Mouse (Mus musculus) heart, postnatal 10 days (tissue): Measurements from ENCODE around the gene Pde1a. TPM values are rescaled to one million over a fixed set of nuclear protein-coding genes. Genes with fewer than 3 reads are reported as not detected.

Source experiments
- DNase-seq, 2 experiments: peaks; one replicate each; pipeline ENCODE4 v3.0.0; 2021
- intact Hi-C: fragments of 180-260 bp; cut with DNase I; formaldehyde crosslinking; loops from one replicate; pipeline ENCODE4 v1.15.1; 2025
- total RNA-seq, 2 experiments: library from RNA; stranded (reverse); gene quantifications; 2 replicates each; pipeline ENCODE4 v1.2.3; 2021

Pde1a gene
- total RNA-seq, 2 experiments from 2014 or later, result 11.9 to 16.1 TPM

- intact Hi-C loops, result no loop called here
Measured at GRCm38 (mm10) chr2:80046751-80047513, 82.3 kb downstream of the Pde1a start.

DNA sequence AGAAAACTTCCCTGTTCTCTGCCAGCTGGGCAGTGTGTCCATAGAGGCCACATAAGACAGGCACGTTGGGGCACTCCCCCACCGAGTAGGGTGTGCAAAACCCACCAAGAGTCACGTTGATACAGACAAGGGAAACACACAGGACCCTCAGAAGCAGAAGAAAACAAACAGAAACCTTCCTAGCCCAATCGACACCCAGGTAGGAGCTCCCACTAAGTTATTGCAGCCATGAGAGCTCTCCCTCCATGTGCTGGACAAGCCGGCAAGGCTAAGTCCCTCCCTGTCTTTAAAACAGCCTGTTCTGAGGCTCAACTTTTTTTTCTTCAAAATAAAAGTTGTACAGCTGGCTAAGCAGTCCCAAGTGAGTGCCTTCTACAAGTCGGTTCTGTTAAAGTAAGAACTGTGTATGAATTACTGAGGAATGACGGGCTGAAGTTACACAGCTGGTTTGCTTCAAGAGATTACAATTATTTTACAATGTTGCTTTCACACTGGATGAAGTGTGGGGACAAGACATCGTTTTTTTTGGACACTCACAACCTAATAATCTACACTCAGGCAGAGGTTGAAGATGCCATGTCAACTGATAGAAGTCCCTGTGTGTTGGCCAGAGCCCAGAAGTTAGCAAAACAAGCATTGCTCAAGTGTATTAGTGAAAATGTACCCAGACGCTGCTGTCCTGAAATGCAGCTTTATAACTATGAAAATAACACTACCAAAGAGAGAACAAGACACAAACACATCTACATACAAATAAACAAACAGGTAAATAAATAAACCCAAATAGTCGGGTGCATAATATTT, 90.4 kb downstream of the Pde1a start:
- intact Hi-C loops, result no loop called here
- DNase-seq, result peak; percentile 47 to 53

More at GRCm38 (mm10) chr2:80046751-80047513, 82.3 kb downstream of the Pde1a start:
- DNase-seq, result no peak

DNA sequence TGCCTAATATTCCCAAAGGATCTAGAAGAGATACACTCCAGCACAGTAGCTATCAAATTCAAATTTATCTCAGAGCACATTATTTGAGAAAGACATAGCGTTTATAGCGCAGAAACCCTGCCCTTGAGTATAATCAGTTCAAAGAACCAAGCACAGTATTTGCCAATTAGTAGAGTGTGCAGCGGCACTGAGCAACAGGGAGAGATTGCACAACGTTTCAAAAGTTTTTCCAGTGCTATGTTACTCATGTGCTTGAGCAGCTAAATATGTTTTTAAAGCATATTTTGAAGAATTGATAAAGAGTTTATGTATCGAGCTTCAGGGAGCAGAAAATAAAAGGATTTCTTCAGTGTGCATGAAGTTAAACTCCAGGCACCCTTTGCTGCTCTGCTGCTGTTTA, 91.3 kb downstream of the Pde1a start:
- DNase-seq, result peak in 1 of 2 experiments; percentile 19
- intact Hi-C loops, result no loop called here

DNA sequence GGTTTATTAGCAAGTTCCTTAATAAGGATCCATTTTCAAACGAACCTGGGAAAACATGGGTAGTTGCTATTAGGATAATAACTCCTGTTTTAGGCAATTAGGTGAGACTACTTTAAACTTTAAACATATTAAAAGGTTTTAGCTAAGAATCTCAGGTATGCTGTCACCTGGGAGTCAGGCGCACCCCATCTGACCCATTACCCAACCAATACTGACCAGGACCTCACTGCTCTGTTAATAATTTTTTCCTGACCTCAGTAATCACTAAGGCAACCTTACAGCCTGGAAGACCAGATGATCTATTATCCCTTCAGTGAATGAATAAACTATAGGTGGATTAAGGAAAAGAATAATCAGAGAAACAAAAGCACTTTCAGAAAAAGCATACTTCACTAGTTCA, 100.2 kb downstream of the Pde1a start:
- DNase-seq, result no peak
- intact Hi-C loops, result no loop called here

DNA sequence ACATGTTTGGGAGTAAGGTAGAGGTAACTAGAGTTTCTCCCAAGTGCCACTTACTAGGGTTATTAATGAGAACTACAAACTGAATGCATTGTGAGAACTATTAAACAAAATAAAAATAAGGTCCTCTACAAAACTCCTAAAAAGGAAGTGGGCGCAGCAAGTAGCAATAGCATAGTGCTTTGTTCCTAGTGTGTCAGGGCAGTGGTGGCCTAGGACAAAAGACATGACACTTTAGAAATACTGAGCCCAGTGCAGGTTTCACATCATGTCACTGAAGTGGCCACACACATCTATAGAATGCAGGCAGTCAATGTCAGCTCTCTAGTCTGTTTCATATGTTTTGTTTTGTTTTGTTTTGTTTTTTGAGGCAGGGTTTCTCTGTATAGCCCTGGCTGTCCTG, 103.2 kb downstream of the Pde1a start:
- no peak for DNase-seq
- intact Hi-C loops, result no loop called here

DNA sequence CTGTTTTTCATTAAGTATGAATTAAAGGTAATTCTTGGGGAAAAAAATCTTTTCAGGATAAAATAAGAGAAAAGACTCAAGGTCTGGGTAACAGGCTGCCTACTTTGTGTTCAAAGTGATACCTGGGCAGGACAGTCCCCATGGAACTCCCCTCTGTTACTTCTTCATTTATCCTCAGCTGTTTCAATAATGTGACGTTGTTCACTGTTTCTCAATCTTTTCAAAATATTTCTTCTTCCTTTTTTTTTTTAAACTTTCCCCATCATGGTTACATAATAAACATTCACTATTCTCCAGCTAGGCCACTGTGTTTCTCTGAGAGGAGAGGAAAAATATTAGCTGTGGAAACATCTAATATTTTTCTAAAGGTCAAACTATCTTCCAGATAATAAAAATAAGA, 103.7 kb downstream of the Pde1a start:
- intact Hi-C loops, result no loop called here

DNA sequence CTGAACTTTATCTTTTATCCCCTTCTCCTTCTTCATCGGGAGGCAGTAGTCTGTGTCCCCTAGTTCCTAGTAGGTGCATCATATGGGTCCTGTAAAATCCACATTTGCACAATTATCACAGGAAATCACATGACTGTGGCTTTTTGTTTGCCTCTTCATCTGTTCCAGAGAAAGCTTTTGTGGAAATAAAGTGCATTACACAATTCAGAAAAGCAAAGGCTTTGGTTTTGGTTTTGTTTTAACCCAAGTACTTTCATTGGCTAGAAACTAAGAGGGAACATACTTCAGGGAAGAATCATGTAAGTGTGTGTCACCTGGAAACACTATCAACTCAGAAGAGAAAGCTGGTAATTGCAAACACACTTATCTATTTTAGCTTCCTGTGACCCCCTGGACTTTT, 104.2 kb downstream of the Pde1a start:
- DNase-seq, result no peak
- intact Hi-C loops, result no loop called here

More for the DNA sequence above, 103.7 kb downstream of the Pde1a start:
- no peak for DNase-seq

DNA sequence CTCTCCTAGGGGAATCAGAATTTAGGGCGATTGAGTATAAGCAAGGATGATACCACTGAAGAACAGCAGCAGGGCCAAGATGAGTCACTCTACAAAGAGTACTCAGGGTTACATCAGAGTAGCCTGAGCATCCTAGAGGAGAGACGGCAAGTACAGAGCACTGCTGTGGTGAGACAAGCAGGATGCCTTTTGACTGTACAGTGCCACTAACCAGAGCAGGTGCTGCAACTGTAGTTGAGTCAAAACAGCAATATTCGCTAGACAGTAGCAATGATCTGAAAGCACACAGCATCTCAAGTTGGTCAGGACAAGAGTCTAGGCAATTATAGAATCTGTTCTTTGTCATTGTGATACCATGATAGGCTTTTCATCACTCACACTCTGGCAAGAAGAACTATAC, 115.1 kb downstream of the Pde1a start:
- intact Hi-C loops, result no loop called here
- no peak for DNase-seq

- intact Hi-C loops, result no loop called here
- peak; percentile 55 to 67 for DNase-seq
Measured at GRCm38 (mm10) chr2:80013060-80013459, 116.2 kb downstream of the Pde1a start.

- intact Hi-C loops, result no loop called here
- DNase-seq, result no peak
Measured at GRCm38 (mm10) chr2:79999168-79999567, 130.1 kb downstream of the Pde1a start.

DNA sequence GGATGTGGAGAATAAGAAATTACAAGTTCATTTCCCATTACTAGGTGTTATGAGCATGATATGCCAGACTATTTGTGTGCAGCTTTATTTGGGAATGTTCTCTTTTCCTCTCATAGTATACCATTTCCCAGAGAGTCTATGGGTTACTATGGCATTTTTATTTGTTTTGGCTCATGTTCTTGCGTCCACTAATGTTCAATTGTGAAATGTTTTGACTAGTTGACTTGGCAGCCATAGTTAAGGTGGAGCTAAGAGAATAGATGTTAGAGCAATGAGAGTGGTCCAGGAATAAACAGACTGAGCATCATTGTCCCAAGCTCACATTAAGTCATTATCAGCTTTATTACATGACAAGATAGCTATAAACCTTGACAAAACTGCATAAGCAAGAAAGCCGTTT, 130.8 kb downstream of the Pde1a start:
- no peak for DNase-seq

DNA sequence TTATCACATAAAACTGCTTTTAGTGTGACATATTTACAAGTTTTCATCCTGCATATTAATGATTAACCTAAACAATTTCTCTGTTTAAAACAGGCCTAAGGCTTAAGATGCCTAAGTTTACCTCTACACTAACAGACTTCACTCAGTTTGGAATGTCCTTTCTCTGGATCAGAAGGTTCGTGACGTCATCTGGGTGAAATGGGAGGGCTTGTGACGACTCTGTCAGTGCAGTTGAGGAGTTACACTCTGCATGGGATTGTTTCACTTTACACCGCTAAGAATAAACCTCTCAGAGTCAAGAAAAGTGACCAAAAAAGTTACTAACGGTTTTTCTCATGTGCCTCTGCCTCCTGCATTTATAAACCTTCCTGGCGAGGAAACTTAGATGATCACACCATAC, 137.6 kb downstream of the Pde1a start:
- DNase-seq, result no peak
- intact Hi-C loops, result no loop called here

More for the DNA sequence above, 130.8 kb downstream of the Pde1a start:
- intact Hi-C loops, result no loop called here

- intact Hi-C loops, result no loop called here
- no peak for DNase-seq
Measured at GRCm38 (mm10) chr2:79983778-79984177, 145.5 kb downstream of the Pde1a start.

DNA sequence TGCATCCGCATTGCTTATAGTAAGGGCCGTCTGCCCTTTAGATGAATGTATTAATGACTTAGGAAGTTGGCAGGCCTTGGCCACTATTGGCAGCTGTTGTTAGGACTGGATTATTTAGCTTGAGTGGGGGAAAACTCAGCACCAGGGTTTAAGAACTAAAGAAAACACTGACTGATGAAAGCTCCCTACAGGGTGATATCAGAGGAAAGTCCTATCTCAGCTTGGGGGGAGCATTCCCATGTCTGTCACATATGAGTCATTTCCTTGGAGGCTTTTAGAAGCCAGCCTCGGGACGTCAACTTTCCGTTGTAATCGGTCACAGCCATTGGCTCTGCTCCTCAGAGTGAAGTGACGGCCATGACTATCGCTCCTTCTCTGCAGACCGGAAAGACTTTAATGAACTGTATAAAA, 146.0 kb downstream of the Pde1a start:
- intact Hi-C loops, result no loop called here
- peak; percentile 66 to 77 for DNase-seq

DNA sequence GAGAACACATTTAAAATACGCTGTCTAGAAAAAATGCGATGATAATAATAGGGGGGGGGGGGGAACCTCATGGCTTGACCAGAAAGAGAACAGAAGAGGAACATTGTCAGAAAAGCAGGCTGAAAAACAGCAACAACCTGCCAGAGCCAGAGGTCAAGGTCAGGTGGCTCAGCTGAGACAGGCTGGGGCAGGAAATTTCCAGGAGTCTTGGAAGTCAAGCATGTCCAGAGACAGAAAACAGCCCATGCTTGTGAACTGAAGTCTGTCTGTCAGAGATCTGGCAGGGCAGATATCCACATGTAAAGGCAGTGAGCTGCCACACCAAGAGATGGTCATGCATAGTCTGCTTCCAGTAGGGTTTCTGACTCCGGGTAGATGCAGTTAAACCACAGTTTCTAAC, 147.5 kb downstream of the Pde1a start:
- DNase-seq, result no peak
- intact Hi-C loops, result no loop called here

DNA sequence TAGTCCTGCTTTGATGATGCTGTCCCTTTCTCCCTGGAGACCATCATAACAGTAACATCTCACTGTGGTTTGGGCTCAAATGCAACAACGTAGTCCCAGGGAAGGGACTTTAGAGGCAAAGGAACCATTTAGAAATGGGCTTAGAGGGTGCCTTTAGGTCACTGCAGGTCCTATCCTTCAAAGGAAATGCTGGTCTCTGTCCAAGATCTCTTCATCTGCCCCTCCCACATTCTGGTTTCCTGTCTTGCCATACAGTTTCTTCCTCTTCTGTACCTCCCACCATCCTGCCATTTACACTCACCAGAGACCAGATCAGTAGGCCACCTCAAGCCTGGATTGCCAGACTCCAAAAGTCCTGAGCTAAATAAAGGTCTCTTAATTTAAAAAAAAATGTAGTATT, 150.3 kb downstream of the Pde1a start:
- intact Hi-C loops, result loop anchor here (5.0 kb wide), 1 partner anchor 112 kb away; no protein-coding TSS in a partner anchor

DNA sequence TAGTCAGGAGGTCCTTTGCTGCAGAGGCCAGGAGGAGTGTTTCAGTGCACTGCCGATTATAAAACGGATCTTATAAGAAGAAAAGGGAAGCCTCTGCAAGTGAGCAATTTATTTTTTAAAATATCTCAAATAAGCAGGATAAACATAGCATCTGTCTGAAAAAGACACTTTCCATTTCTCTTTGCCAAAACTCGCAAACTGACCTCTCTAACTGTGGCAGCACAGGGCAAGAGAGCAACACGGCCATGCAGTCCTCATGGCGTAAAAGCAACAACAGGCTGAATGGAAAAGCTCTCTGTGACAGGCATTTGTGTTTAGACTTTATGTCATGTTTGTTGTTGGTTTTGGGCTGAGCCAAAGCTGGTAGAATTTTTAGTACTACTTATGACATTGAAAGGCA, 152.0 kb downstream of the Pde1a start:
- intact Hi-C loops, result loop anchor here (5.0 kb wide), 1 partner anchor 110 kb away; no protein-coding TSS in a partner anchor
- no peak for DNase-seq

More for the DNA sequence above, 150.3 kb downstream of the Pde1a start:
- DNase-seq, result no peak

GRCm38 (mm10) chr2:79975947-79976346, 153.3 kb downstream of the Pde1a start:
- intact Hi-C loops, result loop anchor here (5.0 kb wide), 1 partner anchor 109 kb away; no protein-coding TSS in a partner anchor
- no peak for DNase-seq

DNA sequence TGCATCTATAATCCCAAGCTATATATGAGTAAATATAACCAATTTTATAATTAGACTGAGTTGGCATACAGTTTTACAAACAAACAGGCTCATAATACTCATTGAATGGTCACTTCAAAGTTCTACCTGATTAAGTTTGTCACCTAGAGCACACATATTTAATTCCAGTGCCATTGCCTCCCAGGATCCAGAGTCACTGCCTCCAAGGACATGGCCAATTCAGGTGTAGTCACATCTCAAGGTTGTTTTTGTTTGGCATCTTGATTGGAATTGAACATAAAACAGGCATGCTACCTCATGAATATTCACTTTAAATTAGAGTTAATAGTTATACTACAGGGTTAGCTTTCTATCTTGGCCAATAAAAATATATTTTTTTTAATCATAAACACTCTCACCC, 157.0 kb downstream of the Pde1a start:
- no peak for DNase-seq
- intact Hi-C loops, result no loop called here

DNA sequence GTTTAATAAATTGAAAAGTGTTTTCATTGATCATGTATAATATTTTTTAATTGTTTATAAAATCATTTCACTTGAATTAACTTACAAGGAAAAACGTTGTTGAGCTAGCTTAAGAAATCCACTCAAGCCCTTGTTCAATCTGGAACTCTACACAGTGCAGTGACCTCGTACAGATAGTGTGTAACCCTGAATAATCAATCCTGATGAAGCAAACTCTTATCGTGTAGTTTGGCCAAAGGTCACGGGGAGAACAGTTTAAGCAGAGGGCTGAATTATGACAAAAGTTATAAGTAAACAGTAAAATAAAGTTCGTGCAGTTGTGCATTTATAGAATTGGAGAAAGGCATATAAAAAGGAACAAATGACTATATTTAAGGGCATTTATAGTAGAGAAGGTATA, 159.7 kb downstream of the Pde1a start:
- no peak for DNase-seq
- intact Hi-C loops, result no loop called here

GRCm38 (mm10) chr2:79966681-79967506, 162.4 kb downstream of the Pde1a start:
- intact Hi-C loops, result no loop called here
- peak in 1 of 2 experiments; percentile 18 for DNase-seq
